Mouse (Mus musculus) fibroblast of lung, adult 2 months (primary cell): ENCODE results near the gene Ncam1.

Source experiments
- DNase-seq: peaks from one replicate; pipeline ENCODE4 v3.0.0-alpha.2; 2011; ENCODE audit warnings: low read depth

Gene Ncam1

GRCm38 (mm10) chr9:49565846-49566245, 232.9 kb downstream of the Ncam1 start:
- no peak for DNase-seq

- DNase-seq, result no peak
Measured at GRCm38 (mm10) chr9:49558941-49559340, 239.8 kb downstream of the Ncam1 start.

- DNase-seq, result no peak
Measured at GRCm38 (mm10) chr9:49551353-49551752, 247.4 kb downstream of the Ncam1 start.

GRCm38 (mm10) chr9:49542593-49542992, 256.1 kb downstream of the Ncam1 start:
- no peak for DNase-seq

- DNase-seq, result no peak
Measured at GRCm38 (mm10) chr9:49537814-49538213, 260.9 kb downstream of the Ncam1 start.

GRCm38 (mm10) chr9:49536593-49536992, 262.1 kb downstream of the Ncam1 start:
- no peak for DNase-seq

- no peak for DNase-seq
Measured at GRCm38 (mm10) chr9:49534958-49535357, 263.8 kb downstream of the Ncam1 start.

- no peak for DNase-seq
Measured at GRCm38 (mm10) chr9:49533912-49534491, 264.7 kb downstream of the Ncam1 start.

- no peak for DNase-seq
Measured at GRCm38 (mm10) chr9:49533455-49533854, 265.3 kb downstream of the Ncam1 start.

- DNase-seq, result no peak
Measured at GRCm38 (mm10) chr9:49531833-49532232, 266.9 kb downstream of the Ncam1 start.

- no peak for DNase-seq
Measured at GRCm38 (mm10) chr9:49531257-49531656, 267.5 kb downstream of the Ncam1 start.

- no peak for DNase-seq
Measured at GRCm38 (mm10) chr9:49530739-49531138, 268.0 kb downstream of the Ncam1 start.

- DNase-seq, result no peak
Measured at GRCm38 (mm10) chr9:49529366-49529959, 269.3 kb downstream of the Ncam1 start.

GRCm38 (mm10) chr9:49528943-49529342, 269.8 kb downstream of the Ncam1 start:
- no peak for DNase-seq

GRCm38 (mm10) chr9:49528026-49528425, 270.7 kb downstream of the Ncam1 start:
- DNase-seq, result no peak

- DNase-seq, result no peak
Measured at GRCm38 (mm10) chr9:49527340-49527739, 271.4 kb downstream of the Ncam1 start.

GRCm38 (mm10) chr9:49524721-49525120, 274.0 kb downstream of the Ncam1 start:
- DNase-seq, result no peak

GRCm38 (mm10) chr9:49523881-49524280, 274.8 kb downstream of the Ncam1 start:
- DNase-seq, result peak; percentile 46

- DNase-seq, result no peak
Measured at GRCm38 (mm10) chr9:49514306-49514705, 284.4 kb downstream of the Ncam1 start.

- no peak for DNase-seq
Measured at GRCm38 (mm10) chr9:49510666-49511065, 288.1 kb downstream of the Ncam1 start.

- DNase-seq, result no peak
Measured at GRCm38 (mm10) chr9:49509628-49510027, 289.1 kb downstream of the Ncam1 start.

- DNase-seq, result no peak
Measured at GRCm38 (mm10) chr9:49509094-49509493, 289.6 kb downstream of the Ncam1 start.

GRCm38 (mm10) chr9:49507829-49508585, 290.7 kb downstream of the Ncam1 start:
- DNase-seq, result no peak
